Mouse (Mus musculus): ENCODE results near the gene Peli2.

DNA sequence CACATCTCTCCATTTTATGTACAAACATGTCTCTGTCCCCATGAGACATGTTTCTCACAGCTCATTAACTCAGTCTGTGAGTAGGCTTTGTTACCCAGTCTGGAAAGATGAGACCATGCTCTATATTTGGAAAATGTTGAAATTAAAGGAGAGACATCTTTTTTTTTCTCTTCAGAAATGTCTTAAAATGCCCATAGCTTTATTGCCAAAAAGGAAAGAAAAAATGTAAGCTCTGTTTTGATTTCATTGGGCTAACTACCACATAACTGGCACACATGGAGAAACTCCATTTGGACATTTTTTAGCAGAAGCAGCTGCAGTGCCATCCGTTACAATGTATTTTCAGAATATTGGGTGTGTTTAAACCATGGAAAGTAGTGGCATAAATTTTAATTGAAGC lies 103.6 kb downstream of the Peli2 start:
- no peak for TF ChIP-seq CTCF (IDR thresholded peaks at IDR 0.05)
- TF ChIP-seq EP300 (IDR thresholded peaks at IDR 0.05), result no peak
